ENCODE assay signal across 9 mouse cellular contexts in the genomic region with DNA sequence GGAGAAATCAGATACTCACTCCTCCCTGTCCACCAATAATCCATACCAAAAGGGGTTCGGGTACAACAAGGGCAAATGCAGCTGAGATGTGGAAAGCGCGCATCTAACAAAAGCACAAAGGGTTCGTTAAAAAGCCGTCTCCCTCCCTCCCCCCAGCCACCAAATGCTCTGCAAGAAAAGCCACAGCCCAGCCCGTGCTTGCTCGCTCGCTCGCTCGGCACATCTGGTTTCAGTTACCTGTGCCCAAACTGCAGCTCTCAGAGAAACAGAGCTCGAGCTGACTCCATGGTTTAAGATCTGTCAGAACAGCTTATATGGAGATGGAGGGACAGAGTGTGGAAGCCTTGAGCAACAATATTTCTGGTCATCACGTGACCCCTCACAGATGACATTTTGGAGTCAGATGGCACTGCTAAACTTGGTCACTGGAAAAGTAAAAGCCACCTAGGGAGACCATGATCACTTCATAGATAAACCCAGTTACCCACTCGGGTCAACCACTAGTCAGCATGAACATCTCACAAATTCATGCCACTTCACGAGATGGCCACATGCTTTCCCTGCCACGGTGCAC. TPM values are rescaled to one million over a fixed set of nuclear protein-coding genes. Genes with fewer than 3 reads are reported as not detected.
DNase-seq lines count a peak whose midpoint lies in the region; ATAC-seq and TF ChIP-seq lines count a peak whose summit lies in the region.
"Had no signal": no experiment of that assay in that cellular context is flagged by ENCODE, and none has a peak within 500 bp of the region (broad histone marks: within the 10 kb centered on the region; RNA-seq: fewer than 3 reads in every experiment).

No protein-coding gene starts in this region.

- TF ChIP-seq EP300 in heart, postnatal 0 days (IDR thresholded peaks at IDR 0.05; ENCODE audit: low read depth) = no peak

- no peaks in the 10 kb centered on the region for H3K36me3 ChIP-seq in heart, postnatal 0 days (replicated peaks; ENCODE audit: control insufficient read depth, insufficient read depth, low read length)
- peaks cover 2% of the 10 kb centered on the region; the same call in 1 of the 2 replicates for H3K36me3 ChIP-seq in splenic B cell, adult 2 months (ENCODE audit: control insufficient read depth, insufficient read depth, low read length, poor library complexity, severe bottlenecking)

- ATAC-seq in heart, postnatal 0 days (ENCODE audit: insufficient read depth, low read depth) = no peak
- ATAC-seq in activated CD4-positive, CD25-positive, alpha-beta regulatory T cell, adult 4 months = peak; percentile 71

- H3K9ac ChIP-seq in heart, postnatal 0 days (replicated peaks; ENCODE audit: low read depth, low read length) = no peak overlapping the region

- 68% methylated on average over 15 of the region's 15 CpGs for WGBS in heart, postnatal 0 days

- no peak for DNase-seq in heart, postnatal 0 days (ENCODE audit: low spot score)
- no peak for DNase-seq in heart, adult 8-10 months (ENCODE audit: low spot score)
- peak; percentile 83 for DNase-seq in induced T-regulatory cell, adult 2 months (ENCODE audit: low read depth)
- peak; percentile 43 for DNase-seq in splenic B cell, adult 2 months (ENCODE audit: low read depth, low spot score)
- no peak for DNase-seq in adrenal gland, adult 8-10 months
- DNase-seq in lung, postnatal 36 days = no peak
- no peak for DNase-seq in layer of hippocampus, postnatal 10 days (ENCODE audit: low spot score in 2 of 2)
- DNase-seq: right cerebral cortex, postnatal 25 days had no signal

- H3K4me1 ChIP-seq in heart, postnatal 0 days (ENCODE audit: control insufficient read depth, insufficient read depth) = peaks cover 20% of the 10 kb centered on the region

- no peak overlapping the region; the same call in 1 of the 2 replicates for H3K27ac ChIP-seq in heart, postnatal 0 days (ENCODE audit: low read depth)

- H3K4me3 ChIP-seq in heart, postnatal 0 days (ENCODE audit: low read depth, low read length) = no peak overlapping the region

- H3K9me3 ChIP-seq in heart, postnatal 0 days (replicated peaks; ENCODE audit: control insufficient read depth, low read length) = no peaks in the 10 kb centered on the region

- H3K27me3 ChIP-seq in heart, postnatal 0 days (ENCODE audit: control insufficient read depth, insufficient read depth, low read length) = no peaks in the 10 kb centered on the region
- no peaks in the 10 kb centered on the region for H3K27me3 ChIP-seq in splenic B cell, adult 2 months (ENCODE audit: control insufficient read depth, insufficient read depth, low read length, poor library complexity, severe bottlenecking)

- TF ChIP-seq CTCF in heart, postnatal 0 days (IDR thresholded peaks at IDR 0.05; ENCODE audit: low read depth) = no peak

- H3K4me2 ChIP-seq in heart, postnatal 0 days (ENCODE audit: low read depth, low read length) = peak overlapping the region; percentile 2; the same call in 1 of the 2 replicates

RNA-seq across cellular contexts. Expression of a gene that starts 19.0 kb away (rescaled TPM):
- total RNA-seq in heart, postnatal 0 days (2014; rRNA removed; ENCODE audit: low replicate concordance) = 9.6 and 14.6 TPM in 2 replicates
- polyA plus RNA-seq in heart, postnatal 0 days (2015; fragmentation: Nextera tagmentation; extraction: Ambion mirVana) = 3.3 and 3.8 TPM in 2 replicates
- total RNA-seq in heart, adult 8-10 months (2022) = 10 to 100 TPM in 1 of 4 experiments, 1 to 10 TPM in 3; 6.9 to 13.4 (median 8.3) TPM
- 100 to 1,000 TPM; 157 to 185 TPM for polyA plus RNA-seq in activated CD4-positive, CD25-positive, alpha-beta regulatory T cell, adult 4 months (2017; shearing (Covaris generic))
- total RNA-seq in adrenal gland, adult 8-10 months (2022) = 10 to 100 TPM; 11.6 to 30.3 (median 23.4) TPM
- 10 to 100 TPM; 37.8 to 38.1 TPM for total RNA-seq in layer of hippocampus, postnatal 10 days (2021)

Comparison
In these comparisons a context has a peak if more than half of its experiments do, and no peak if none do; other contexts are left out.
1. DNase-seq: peak in induced T-regulatory cell, adult 2 months (single experiment) and splenic B cell, adult 2 months (single experiment); none in heart, postnatal 0 days (single experiment), heart, adult 8-10 months (single experiment), adrenal gland, adult 8-10 months (single experiment), lung, postnatal 36 days (single experiment) and layer of hippocampus, postnatal 10 days (0 of 2).